10 mouse cellular contexts compared by ENCODE assay signal in genomic region chr3:100074406-100074805, GRCm38 (mm10).
"Had no signal": no experiment of that assay in that cellular context is flagged by ENCODE, and none has a peak within 500 bp of the region (broad histone marks: within the 10 kb centered on the region; RNA-seq: fewer than 3 reads in every experiment).

No protein-coding gene starts in this region.

- ATAC-seq: midbrain, embryonic 13.5 days had no signal

- DNase-seq: kidney, adult 8-10 months; left cerebral cortex, postnatal 4 days; lung, adult 18-20 months; right cerebral cortex, adult 18-20 months; right cerebral cortex, postnatal 25 days; thymus, postnatal 36 days had no signal

- H3K27ac ChIP-seq: kidney, postnatal 0 days; limb, embryonic 13.5 days; liver, embryonic 14.5 days; midbrain, embryonic 13.5 days had no signal

- H3K4me1 ChIP-seq: limb, embryonic 13.5 days; midbrain, embryonic 13.5 days had no signal

- H3K4me3 ChIP-seq: limb, embryonic 13.5 days; midbrain, embryonic 13.5 days had no signal

- H3K27me3 ChIP-seq: limb, embryonic 13.5 days; midbrain, embryonic 13.5 days had no signal
